Mouse (Mus musculus) urinary bladder, adult 18-20 months (tissue): ENCODE results near the gene Fam161b.
"Not testable (repeated sequence)": the region's sequence is repeated elsewhere in the genome, so short reads cannot be mapped to it uniquely, and the experiment has no call there.

Experiments
- DNase-seq, 2 experiments: peaks; one replicate each; pipeline ENCODE4 v3.0.0; 2022; ENCODE audit warnings: low spot score in 2 of 2, mixed read lengths in 2 of 2

Gene Fam161b

GRCm38 (mm10) chr12:84382369-84382768 is 20.7 kb upstream of the Fam161b start:
- no peak for DNase-seq

- DNase-seq, result no peak
Measured at GRCm38 (mm10) chr12:84373831-84374481, 12.3 kb upstream of the Fam161b start.

GRCm38 (mm10) chr12:84371647-84372046 is 10.0 kb upstream of the Fam161b start:
- DNase-seq, result no peak

- DNase-seq, result no peak
Measured at GRCm38 (mm10) chr12:84366971-84367370, 5.3 kb upstream of the Fam161b start.

GRCm38 (mm10) chr12:84365137-84365536 is 3.5 kb upstream of the Fam161b start:
- no peak for DNase-seq

GRCm38 (mm10) chr12:84364291-84364690 is 2.7 kb upstream of the Fam161b start:
- no peak for DNase-seq

- no peak for DNase-seq
Measured at GRCm38 (mm10) chr12:84362872-84363271, 1.2 kb upstream of the Fam161b start.

GRCm38 (mm10) chr12:84358699-84359098 is 2.9 kb downstream of the Fam161b start:
- not testable (repeated sequence) for DNase-seq

- DNase-seq, result no peak
Measured at GRCm38 (mm10) chr12:84347192-84347591, 14.4 kb downstream of the Fam161b start.

GRCm38 (mm10) chr12:84336963-84337625 is 24.5 kb downstream of the Fam161b start:
- DNase-seq, result no peak

- DNase-seq, result no peak
Measured at GRCm38 (mm10) chr12:84327111-84327512, 34.5 kb downstream of the Fam161b start.

- DNase-seq, result peak; percentile 73 to 79
Measured at GRCm38 (mm10) chr12:84316721-84317621, 44.7 kb downstream of the Fam161b start, which contains the start of gene Zfp410. Zfp410 (plus strand) TSS chr12:84316852.

GRCm38 (mm10) chr12:84316006-84316405 is 45.6 kb downstream of the Fam161b start:
- DNase-seq, result no peak

- DNase-seq, result no peak
Measured at GRCm38 (mm10) chr12:84311306-84311705, 50.3 kb downstream of the Fam161b start.

- DNase-seq, result no peak
Measured at GRCm38 (mm10) chr12:84304554-84304953, 57.1 kb downstream of the Fam161b start.

GRCm38 (mm10) chr12:84304101-84304500 is 57.5 kb downstream of the Fam161b start:
- no peak for DNase-seq

- no peak for DNase-seq
Measured at GRCm38 (mm10) chr12:84299265-84299664, 62.4 kb downstream of the Fam161b start.

- DNase-seq, result no peak
Measured at GRCm38 (mm10) chr12:84297851-84298250, 63.8 kb downstream of the Fam161b start.
